Mouse (Mus musculus): ENCODE measurements around the gene Olfr1111. TPM values are rescaled to one million over a fixed set of nuclear protein-coding genes. Genes with fewer than 3 reads are reported as not detected.
"Not testable (repeated sequence)": the region's sequence is repeated elsewhere in the genome, so short reads cannot be mapped to it uniquely, and the experiment has no call there.

Gene Olfr1111
- total RNA-seq (2021), result not detected
- long read RNA-seq, experiment 1, result 0 reads
- long read RNA-seq, experiment 2, result 0 reads

DNA sequence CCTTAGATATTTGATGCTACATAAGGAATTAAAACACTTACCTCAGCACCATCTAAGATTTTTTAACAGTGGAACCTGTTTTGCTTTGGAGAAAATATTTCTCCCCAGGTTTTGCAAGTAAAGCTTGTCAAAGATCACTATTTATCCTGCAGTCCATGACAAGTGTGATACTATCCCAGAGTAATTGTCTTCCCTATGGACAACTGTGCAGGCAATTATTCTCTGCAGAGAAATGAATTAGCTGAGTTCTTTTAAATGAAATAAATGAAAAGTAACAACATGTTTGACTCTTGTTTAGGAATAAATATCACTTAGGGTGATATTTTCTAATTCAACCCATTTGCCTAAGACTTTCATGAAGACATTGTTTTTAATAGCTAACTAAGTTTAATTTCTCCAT is at the start of gene Olfr1111:
Olfr1111 (minus strand) TSS at position 101 of the 400 bp plus-strand sequence.
- DNase-seq (ENCODE audit: low spot score in 2 of 2), result no peak

DNA sequence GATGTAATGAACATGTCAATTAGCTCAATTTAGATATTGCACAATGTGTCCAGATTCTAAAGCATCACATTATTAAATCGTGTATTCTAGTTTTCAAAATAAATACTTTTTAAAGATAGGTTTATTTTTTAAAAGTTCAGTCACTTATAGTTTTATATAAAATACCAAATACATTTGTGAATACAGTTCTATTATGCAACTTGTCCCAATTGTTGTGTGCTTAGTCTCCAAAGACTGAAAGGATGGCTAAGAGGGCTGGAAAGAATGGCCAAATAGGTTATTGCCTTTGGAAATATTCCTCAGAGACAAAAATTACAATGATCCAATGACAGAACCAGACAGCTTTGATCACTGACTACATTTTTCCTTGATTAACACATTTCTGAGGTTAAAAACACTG is 35.1 kb upstream of the Olfr1111 start, which contains the start of gene Olfr1112:
Olfr1112 (plus strand) TSS at position 301 of the 400 bp plus-strand sequence.
- DNase-seq (ENCODE audit: low spot score in 2 of 2), result no peak

DNA sequence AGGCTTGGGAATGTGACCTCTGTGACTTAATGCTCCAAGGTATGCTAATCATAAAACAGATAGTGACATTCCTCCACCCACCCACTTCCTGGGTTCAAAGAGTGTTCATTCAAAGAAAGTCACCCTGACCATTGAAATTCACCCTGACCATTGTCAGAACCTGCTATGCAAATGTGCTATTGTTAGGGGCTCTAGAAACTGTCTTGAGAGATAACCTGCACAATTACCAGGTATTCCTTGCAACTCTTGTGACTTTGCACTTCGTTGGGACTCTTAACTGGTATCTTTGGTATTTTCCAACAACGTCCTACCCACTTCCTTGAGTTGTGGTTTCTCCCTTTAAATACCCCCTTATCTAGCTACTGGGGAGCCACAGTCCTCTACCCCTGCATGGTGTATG is 15.3 kb upstream of the Olfr1111 start:
- DNase-seq (ENCODE audit: low spot score in 2 of 2), result not testable (repeated sequence)

DNA sequence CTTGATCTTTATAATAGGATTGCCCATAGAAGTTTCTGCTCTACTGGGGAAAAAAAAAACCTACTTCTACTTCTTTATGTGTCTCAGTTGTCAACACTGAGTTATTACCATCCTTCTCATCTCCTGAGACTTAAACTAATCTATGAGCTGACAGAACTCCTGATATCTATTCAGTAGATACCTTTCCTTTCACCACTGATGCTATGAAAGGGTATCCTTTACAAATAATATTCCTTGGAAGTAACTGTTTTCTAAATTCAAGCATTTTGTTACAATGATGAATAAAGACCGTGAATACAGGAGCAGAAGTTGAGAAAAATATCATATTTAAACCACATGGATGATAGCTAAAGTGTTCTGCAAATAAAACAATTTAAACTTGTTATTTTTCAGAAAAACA is 12.2 kb downstream of the Olfr1111 start, which contains the start of gene Olfr1110:
Olfr1110 (minus strand) TSS at position 101 of the 400 bp plus-strand sequence.
- no peak for DNase-seq (ENCODE audit: low spot score in 2 of 2)

DNA sequence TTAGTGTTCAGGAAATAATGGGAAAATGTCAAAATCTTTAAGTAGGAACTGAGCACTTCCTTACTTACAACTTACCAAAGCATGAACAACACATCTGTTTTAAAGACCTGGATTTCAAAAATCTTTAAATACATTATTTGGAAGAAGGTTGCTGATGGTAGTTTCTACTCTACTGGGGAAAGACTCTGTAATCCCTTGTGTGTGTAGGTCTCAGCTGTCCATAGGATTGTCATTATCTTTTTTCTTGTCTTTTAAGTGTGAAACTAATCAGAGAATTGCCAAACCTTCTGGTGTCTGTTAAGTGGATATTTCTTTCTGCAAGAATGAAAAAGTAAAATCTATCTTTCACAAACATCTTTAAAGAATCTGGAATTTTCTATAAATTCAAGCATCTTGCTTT is 38.0 kb downstream of the Olfr1111 start, which contains the start of gene Olfr259:
Olfr259 (minus strand) TSS at position 101 of the 400 bp plus-strand sequence.
- no peak for DNase-seq (ENCODE audit: low spot score in 2 of 2)

Other genes starting within 250 kb of the Olfr1111 start
- gene Olfr1098, start 228.1 kb downstream of the Olfr1111 start, total RNA-seq (2021), result not detected
- not detected for gene Olfr1099, start 191.9 kb downstream of the Olfr1111 start, total RNA-seq (2021)
- gene Olfr1100, start 172.7 kb downstream of the Olfr1111 start, total RNA-seq (2021), result not detected
- not detected for gene Olfr1101, start 161.4 kb downstream of the Olfr1111 start, total RNA-seq (2021)
- not detected for gene Olfr1102, start 154.2 kb downstream of the Olfr1111 start, total RNA-seq (2021)
- not detected for gene Olfr1104, start 125.5 kb downstream of the Olfr1111 start, total RNA-seq (2021)
- not detected for gene Olfr1105, start 116.1 kb downstream of the Olfr1111 start, total RNA-seq (2021)
- gene Olfr1106, start 100.4 kb downstream of the Olfr1111 start, total RNA-seq (2021), result not detected
- gene Olfr1107, start 76.8 kb downstream of the Olfr1111 start, total RNA-seq (2021), result not detected
- not detected for gene Olfr1109, start 56.6 kb downstream of the Olfr1111 start, total RNA-seq (2021)
- gene Olfr259, start 38.1 kb downstream of the Olfr1111 start, total RNA-seq (2021), result not detected
- not detected for gene Olfr1110, start 12.3 kb downstream of the Olfr1111 start, total RNA-seq (2021)
- gene Olfr1112, start 35.2 kb upstream of the Olfr1111 start, total RNA-seq (2021), result not detected
- not detected for gene Olfr1113, start 56.3 kb upstream of the Olfr1111 start, total RNA-seq (2021)
- gene Olfr1115, start 95.4 kb upstream of the Olfr1111 start, total RNA-seq (2021), result not detected
- gene Olfr1116, start 114.9 kb upstream of the Olfr1111 start, total RNA-seq (2021), result not detected
- gene Olfr1118, start 155.0 kb upstream of the Olfr1111 start, total RNA-seq (2021), result not detected
- not detected for gene Olfr1120, start 202.2 kb upstream of the Olfr1111 start, total RNA-seq (2021)
- not detected for gene Olfr1121, start 217.3 kb upstream of the Olfr1111 start, total RNA-seq (2021)
- gene Olfr1122, start 233.2 kb upstream of the Olfr1111 start, total RNA-seq (2021), result under 1 TPM in 1 of 2 experiments, not detected in 1; 0.06 TPM